Mouse (Mus musculus) lung, embryonic 15.5 days (tissue): ENCODE measurements at regions not wholly inside any gene's neighbourhood (a gene's known extent, or its start where the extent isn't known, plus 50 kb on each side); places are given as distances from the start of the nearest gene placed in this dataset.

Experiments used
- ATAC-seq: fragments of 200-750 bp; cut with Nextera tagmentation; 2 replicates; pipeline ENCODE4 v1.8.0; 2017; ENCODE audit warnings: moderate number of reproducible peaks, borderline replicate concordance; ENCODE audit not compliant: low FRiP score, low TSS enrichment; ENCODE audit errors: extremely low read depth
- H3K27ac ChIP-seq: fragments of 300-500 bp; sonication (generic); 2 replicates; pipeline ENCODE4 v1.5.1; 2015; ENCODE audit warnings: moderate library complexity, mild to moderate bottlenecking, inconsistent platforms
- H3K27me3 ChIP-seq: fragments of 300-500 bp; sonication (generic); 2 replicates; pipeline ENCODE4 v1.6.1; 2015; ENCODE audit warnings: inconsistent platforms
- H3K36me3 ChIP-seq: fragments of 300-500 bp; sonication (generic); 2 replicates; pipeline ENCODE4 v1.6.1; 2015; ENCODE audit warnings: inconsistent platforms
- H3K4me1 ChIP-seq: fragments of 300-500 bp; sonication (generic); 2 replicates; pipeline ENCODE4 v1.6.1; 2015; ENCODE audit warnings: inconsistent platforms
- H3K4me2 ChIP-seq: fragments of 300-500 bp; sonication (generic); 2 replicates; pipeline ENCODE4 v1.6.1; 2015; ENCODE audit warnings: inconsistent platforms, mild to moderate bottlenecking, moderate library complexity
- H3K4me3 ChIP-seq: fragments of 300-500 bp; sonication (generic); 2 replicates; pipeline ENCODE4 v1.5.1; 2015; ENCODE audit warnings: mild to moderate bottlenecking, inconsistent platforms
- H3K9ac ChIP-seq: fragments of 300-500 bp; sonication (generic); 2 replicates; pipeline ENCODE4 v1.6.1; 2015; ENCODE audit warnings: inconsistent platforms
- H3K9me3 ChIP-seq: fragments of 300-500 bp; sonication (generic); 2 replicates; pipeline ENCODE4 v1.6.1; 2016; ENCODE audit warnings: inconsistent platforms
- WGBS: fragments of 180-500 bp; shearing (Covaris S2); methylation state at CpG from one replicate; pipeline ENCODE4 v1.1.7; 2015; 5-methylcytosine and 5-hydroxymethylcytosine counted together

DNA sequence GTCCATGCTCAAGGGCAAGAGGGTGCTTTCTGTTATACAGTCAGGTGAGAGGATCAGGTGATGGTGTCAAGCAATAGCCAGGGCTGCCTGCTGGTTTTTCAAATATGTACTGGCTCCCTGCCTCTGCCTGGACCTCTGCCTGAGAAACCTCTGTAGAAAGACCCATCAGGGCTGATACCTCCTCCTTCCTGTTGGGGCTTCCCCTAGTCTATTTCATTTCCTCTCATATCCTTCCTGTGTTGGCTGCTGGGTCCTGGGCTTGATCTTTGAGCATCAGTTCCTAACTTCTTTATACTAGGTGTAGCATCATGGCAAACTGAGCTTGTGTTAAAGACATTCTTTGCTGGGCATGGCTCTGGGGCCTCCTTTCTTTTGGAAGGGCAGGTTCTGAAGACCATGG lies 89.5 kb downstream of the Tmem38b start:
- Histone ChIP-seq H3K27me3 (no peaks in the 10 kb centered on the region), H3K36me3 (no peaks in the 10 kb centered on the region), H3K4me3 (no peak overlapping the region), H3K9ac (no peak overlapping the region), H3K9me3 (no peaks in the 10 kb centered on the region), H3K27ac (no peak overlapping the region), H3K4me2 (no peak overlapping the region), H3K4me1 (no peaks in the 10 kb centered on the region)
- no peak for ATAC-seq

DNA sequence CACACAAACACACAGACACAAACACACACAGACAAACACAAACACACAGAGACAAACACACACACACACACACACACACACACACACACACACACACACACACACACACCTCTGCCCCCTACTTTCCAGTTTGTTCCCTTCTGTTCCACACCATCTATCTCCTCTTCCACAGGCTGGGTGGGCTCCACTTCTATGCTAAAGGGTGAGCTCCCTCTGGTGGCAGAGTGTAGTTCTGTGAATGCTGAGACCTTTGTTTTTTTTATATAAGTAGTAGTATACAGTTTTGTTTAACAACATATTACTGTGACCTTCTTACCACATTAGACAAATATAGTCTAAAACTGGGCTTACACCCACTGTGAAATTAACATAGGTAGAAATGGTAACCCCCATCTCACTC lies 93.3 kb downstream of the Tmem38b start:
- Histone ChIP-seq H3K36me3 (no peaks in the 10 kb centered on the region), H3K27me3 (no peaks in the 10 kb centered on the region), H3K4me3 (no peak overlapping the region), H3K4me2 (no peak overlapping the region), H3K4me1 (no peaks in the 10 kb centered on the region), H3K9me3 (no peaks in the 10 kb centered on the region), H3K27ac (no peak overlapping the region), H3K9ac (no peak overlapping the region)
- ATAC-seq = no peak

DNA sequence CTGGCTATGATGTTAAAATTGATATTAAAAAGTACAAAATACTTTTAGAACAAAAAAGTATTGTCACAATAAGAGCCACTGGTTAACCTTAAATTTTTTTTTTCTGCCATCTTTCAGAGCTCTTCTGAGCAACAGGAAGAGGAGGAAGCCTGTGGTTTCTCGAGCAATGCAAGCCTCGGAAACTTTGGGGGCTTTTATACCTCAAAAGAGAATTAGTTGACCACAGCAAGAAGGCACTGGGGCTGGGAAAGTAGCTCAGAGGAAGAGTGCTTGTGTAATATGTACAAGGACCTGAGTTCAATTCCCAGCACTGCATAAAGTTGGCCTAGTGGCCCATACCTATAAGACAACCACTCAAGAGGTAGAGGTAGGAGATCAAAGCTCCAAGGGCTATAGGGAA lies 94.7 kb downstream of the Tmem38b start:
- Histone ChIP-seq H3K9ac (no peak overlapping the region), H3K4me1 (no peaks in the 10 kb centered on the region), H3K9me3 (no peaks in the 10 kb centered on the region), H3K36me3 (no peaks in the 10 kb centered on the region), H3K27me3 (no peaks in the 10 kb centered on the region), H3K27ac (no peak overlapping the region), H3K4me3 (no peak overlapping the region), H3K4me2 (no peak overlapping the region)
- 57% methylated on average over 2 of the region's 2 CpGs for WGBS
- ATAC-seq = no peak

DNA sequence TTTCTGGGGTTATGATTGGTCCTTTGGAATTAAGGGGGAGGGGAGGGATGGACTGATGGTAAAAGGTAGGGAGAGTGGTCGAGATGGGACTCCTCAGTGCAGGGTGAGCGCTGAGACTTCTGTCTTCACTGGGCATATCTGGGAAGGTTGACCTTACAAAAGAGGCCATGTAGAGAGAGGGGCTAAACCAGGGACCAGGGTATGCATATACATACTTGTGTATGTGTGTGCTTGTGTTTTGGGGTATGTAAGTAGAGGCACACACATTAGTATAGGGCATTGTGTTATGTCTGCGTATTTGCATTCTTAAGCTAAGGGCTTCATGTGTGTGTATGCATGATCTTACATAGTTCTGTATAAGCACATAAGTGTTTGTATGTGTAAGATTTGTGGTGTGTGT lies 105.2 kb downstream of the Tmem38b start:
- peak; percentile 29; the same call in 1 of the 2 replicates for ATAC-seq
- no peak overlapping the region for H3K4me3 ChIP-seq
- no peak overlapping the region for H3K9ac ChIP-seq
- 82% methylated on average over 3 of the region's 3 CpGs for WGBS
- no peak overlapping the region for H3K27ac ChIP-seq
- H3K36me3 ChIP-seq = no peaks in the 10 kb centered on the region
- no peak overlapping the region for H3K4me2 ChIP-seq
- H3K27me3 ChIP-seq = no peaks in the 10 kb centered on the region
- H3K4me1 ChIP-seq = peaks cover 4% of the 10 kb centered on the region
- H3K9me3 ChIP-seq = no peaks in the 10 kb centered on the region

DNA sequence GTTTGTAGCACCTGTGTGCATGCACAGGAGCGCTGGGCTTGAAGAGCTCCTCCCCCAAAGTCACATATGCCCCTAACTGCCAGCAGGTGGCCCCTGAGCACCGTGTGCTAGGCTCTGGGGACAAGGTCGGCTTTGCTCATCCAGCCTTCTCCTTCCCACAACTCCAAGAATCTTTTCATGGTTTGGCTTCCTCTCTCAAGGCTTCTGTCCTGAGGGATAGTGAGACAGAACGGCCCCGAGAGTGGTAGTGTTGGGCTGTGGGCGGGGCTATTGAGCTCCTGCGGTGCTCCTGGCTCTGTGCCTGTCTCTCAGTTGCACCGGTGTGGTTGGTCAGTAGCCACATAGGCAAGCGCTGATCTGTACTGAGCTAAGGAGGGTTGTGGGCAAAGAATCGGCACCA lies 105.7 kb downstream of the Tmem38b start:
- no peaks in the 10 kb centered on the region for H3K27me3 ChIP-seq
- WGBS = 11% methylated on average over 10 of the region's 10 CpGs
- peaks cover 4% of the 10 kb centered on the region for H3K4me1 ChIP-seq
- H3K9ac ChIP-seq = 0 out of 2 replicates have a peak overlapping the region, but pooled peaks have one; percentile 31
- peak overlapping the region; percentile 28 for H3K4me3 ChIP-seq
- H3K27ac ChIP-seq = no peak overlapping the region
- peak overlapping the region; percentile 60 for H3K4me2 ChIP-seq
- ATAC-seq = peak; percentile 84
- H3K9me3 ChIP-seq = no peaks in the 10 kb centered on the region
- no peaks in the 10 kb centered on the region for H3K36me3 ChIP-seq

DNA sequence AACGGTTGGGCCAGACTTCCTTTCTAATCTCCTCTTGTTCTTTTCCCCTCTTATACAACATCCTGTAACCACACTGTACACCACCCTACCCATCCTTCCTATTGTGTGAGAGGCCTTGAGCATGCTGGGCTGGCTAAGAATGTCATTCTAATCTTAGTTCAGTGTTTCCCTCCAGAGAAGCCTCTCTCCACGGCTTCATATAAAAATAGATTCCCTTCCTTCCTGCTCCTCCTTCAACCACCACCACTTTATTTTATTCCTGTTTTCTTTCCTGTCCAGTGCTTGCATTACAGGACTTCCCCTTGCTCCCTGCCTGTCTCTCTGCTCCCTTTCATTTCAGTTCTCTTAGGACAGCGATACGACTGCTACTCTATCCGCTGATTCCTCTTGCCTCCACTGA lies 109.5 kb downstream of the Tmem38b start:
- Histone ChIP-seq H3K36me3 (no peaks in the 10 kb centered on the region), H3K9ac (no peak overlapping the region), H3K4me1 (peaks cover 4% of the 10 kb centered on the region), H3K9me3 (no peaks in the 10 kb centered on the region), H3K27me3 (no peaks in the 10 kb centered on the region), H3K4me3 (no peak overlapping the region), H3K27ac (0 out of 2 replicates have a peak overlapping the region, but pooled peaks have one; percentile 29), H3K4me2 (no peak overlapping the region)
- 42% methylated on average over 5 of the region's 5 CpGs for WGBS
- no peak for ATAC-seq

DNA sequence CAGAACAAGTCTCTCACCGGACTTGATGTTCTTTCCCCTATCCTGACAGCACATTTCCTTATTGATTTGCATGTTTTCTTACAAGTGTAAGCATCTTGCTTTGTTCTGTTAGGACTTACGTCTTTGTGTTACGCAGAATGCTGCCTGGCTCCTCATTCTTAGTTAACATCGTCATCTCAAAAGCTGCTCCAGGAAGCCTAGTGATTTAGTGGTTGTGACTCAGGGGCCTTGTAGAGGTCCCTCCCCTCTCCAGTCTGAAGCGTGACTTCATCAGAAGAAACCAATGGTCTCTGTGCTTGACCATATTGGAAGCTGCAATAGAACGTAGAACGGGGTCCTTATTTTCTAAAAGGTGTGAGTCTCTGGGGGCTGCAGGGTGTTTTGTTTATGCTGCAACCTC lies 122.9 kb downstream of the Tmem38b start:
- no peak overlapping the region for H3K4me2 ChIP-seq
- no peak overlapping the region for H3K9ac ChIP-seq
- H3K9me3 ChIP-seq = no peaks in the 10 kb centered on the region
- H3K27me3 ChIP-seq = no peaks in the 10 kb centered on the region
- H3K36me3 ChIP-seq = no peaks in the 10 kb centered on the region
- H3K4me1 ChIP-seq = peaks cover 8% of the 10 kb centered on the region; the same call in 1 of the 2 replicates
- WGBS = 81% methylated on average over 7 of the region's 7 CpGs
- no peak overlapping the region for H3K27ac ChIP-seq
- ATAC-seq = no peak
- H3K4me3 ChIP-seq = no peak overlapping the region

DNA sequence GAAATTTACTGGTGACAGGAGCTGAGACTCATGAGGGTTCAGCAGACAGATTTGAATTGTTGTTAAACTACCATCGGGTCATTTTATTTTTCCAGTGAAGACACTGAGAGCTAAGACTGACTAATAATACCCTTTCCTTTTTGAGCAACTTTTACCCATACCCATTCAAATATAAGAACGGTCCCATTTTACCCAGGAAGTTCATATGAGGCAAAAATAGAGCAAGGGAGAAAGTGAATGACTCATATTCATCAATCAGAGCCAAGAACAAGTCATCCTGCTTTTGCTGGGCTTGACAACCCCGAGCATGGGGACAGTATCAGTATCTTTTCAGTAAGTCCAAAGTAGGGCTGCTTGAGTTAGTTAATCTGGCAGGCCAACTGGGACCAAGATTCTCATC lies 123.3 kb downstream of the Tmem38b start:
- ATAC-seq = no peak
- 80% methylated on average over 3 of the region's 3 CpGs for WGBS

DNA sequence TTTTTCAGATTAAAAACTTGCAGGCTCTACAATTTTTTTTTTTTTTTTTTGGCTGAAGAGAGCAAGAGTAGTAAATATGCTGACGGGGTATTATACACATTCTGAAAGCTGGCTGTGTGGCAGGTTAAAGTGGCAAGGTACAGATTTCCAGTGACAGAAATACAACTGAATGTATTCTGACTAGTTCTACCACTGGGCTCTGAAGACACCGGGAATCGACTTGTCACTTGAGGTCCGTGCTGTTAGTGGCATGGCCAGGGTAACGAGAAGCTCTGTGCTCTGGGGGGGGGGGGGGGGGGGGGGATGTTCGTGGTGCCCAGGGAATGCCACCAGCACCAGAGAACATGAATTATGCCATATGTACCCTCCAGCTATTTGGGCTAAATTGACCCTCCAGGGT lies 124.7 kb downstream of the Tmem38b start:
- no peak for ATAC-seq
- peaks cover 8% of the 10 kb centered on the region; the same call in 1 of the 2 replicates for H3K4me1 ChIP-seq
- no peaks in the 10 kb centered on the region for H3K9me3 ChIP-seq
- H3K27ac ChIP-seq = no peak overlapping the region
- no peak overlapping the region for H3K4me2 ChIP-seq
- 49% methylated on average over 6 of the region's 6 CpGs for WGBS
- no peaks in the 10 kb centered on the region for H3K36me3 ChIP-seq
- H3K9ac ChIP-seq = no peak overlapping the region
- no peaks in the 10 kb centered on the region for H3K27me3 ChIP-seq
- H3K4me3 ChIP-seq = no peak overlapping the region

More for the DNA sequence above, 123.3 kb downstream of the Tmem38b start:
- Histone ChIP-seq H3K9ac (no peak overlapping the region), H3K9me3 (no peaks in the 10 kb centered on the region), H3K27ac (no peak overlapping the region), H3K36me3 (no peaks in the 10 kb centered on the region), H3K4me2 (no peak overlapping the region), H3K27me3 (no peaks in the 10 kb centered on the region), H3K4me1 (peaks cover 8% of the 10 kb centered on the region; the same call in 1 of the 2 replicates), H3K4me3 (no peak overlapping the region)

DNA sequence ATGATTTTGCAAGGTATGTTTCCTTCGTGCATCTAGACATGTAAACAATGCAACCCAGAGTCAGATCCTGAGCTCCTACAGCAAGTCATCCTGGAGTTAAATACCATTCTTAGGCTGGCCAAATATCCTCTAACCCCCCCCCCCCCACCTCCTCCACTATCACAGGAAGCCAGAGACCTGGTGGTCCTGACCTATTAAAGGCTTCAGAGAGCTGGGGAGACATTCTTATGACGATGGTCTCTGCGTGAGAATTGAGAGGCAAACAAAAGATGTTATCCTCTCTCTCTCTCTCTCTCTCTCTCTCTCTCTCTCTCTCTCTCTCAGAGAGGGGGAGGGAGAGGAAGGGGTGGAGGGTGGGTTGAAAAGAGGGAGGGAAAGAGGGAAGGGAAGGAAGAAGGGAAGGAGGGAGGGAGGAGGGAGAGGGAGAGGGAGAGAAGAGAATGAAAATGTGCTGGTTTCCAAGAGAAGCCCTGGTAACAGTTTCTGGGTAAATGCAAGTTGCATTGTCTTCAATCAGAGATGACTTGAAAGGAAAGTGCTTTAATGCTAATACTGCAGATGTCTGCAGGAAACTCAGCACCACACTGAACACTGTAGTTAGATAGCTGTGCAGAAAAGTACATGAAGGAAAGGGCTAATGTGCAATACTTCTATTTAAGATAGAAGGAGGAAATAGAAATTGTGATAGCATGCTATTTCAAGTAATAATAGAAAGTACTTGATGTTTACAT lies 125.3 kb downstream of the Tmem38b start:
- no peaks in the 10 kb centered on the region for H3K36me3 ChIP-seq
- peaks cover 8% of the 10 kb centered on the region; the same call in 1 of the 2 replicates for H3K4me1 ChIP-seq
- no peak overlapping the region for H3K4me3 ChIP-seq
- no peak overlapping the region for H3K27ac ChIP-seq
- no peak overlapping the region for H3K4me2 ChIP-seq
- 14% methylated on average over 3 of the region's 3 CpGs for WGBS
- H3K27me3 ChIP-seq = no peaks in the 10 kb centered on the region
- no peaks in the 10 kb centered on the region for H3K9me3 ChIP-seq
- ATAC-seq = no peak
- no peak overlapping the region for H3K9ac ChIP-seq

DNA sequence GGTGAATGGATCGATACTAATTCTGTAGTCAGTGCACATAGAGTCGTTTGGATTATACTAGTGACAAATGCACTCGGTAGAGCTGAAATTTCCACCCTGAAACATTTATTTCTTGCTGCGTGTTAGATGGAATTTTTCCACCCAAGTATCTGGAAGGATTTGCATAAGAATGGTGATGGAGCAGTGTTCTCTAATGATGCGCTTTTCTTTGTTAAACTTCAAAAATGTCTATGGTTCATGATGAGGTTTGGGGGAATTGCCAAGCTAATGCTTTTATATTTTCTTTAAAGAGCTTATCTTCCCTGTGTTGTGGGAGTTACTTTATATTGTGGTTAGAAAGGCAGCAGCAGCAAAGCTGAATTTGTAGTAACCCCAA lies 125.9 kb downstream of the Tmem38b start:
- H3K9ac ChIP-seq = no peak overlapping the region
- H3K36me3 ChIP-seq = no peaks in the 10 kb centered on the region
- H3K4me1 ChIP-seq = peaks cover 8% of the 10 kb centered on the region; the same call in 1 of the 2 replicates
- H3K27ac ChIP-seq = peak overlapping the region; percentile 74
- no peaks in the 10 kb centered on the region for H3K27me3 ChIP-seq
- no peak for ATAC-seq
- no peaks in the 10 kb centered on the region for H3K9me3 ChIP-seq
- H3K4me2 ChIP-seq = no peak overlapping the region
- 68% methylated on average over 5 of the region's 5 CpGs for WGBS
- no peak overlapping the region for H3K4me3 ChIP-seq

DNA sequence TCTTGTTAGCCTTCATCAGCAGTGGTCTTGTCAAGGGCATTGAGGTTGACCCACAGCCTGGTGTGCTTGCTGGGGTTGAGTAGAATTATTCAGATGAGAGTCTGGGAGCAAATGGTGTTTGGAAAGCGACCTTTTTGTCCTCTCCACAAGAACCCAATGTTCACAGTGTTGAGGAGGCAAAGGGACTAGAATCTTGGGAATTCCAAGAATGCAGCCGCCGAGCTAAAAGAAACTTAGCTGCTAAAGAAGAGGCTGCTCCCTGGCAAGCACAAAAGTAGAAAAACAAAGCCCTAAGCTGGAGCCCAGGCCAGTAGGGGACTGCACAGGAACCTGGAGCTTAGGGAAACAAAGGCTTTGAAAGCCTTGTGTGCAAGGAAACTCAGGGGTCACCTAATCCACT lies 126.4 kb downstream of the Tmem38b start:
- 13% methylated on average over 3 of the region's 3 CpGs for WGBS
- Histone ChIP-seq H3K9me3 (no peaks in the 10 kb centered on the region), H3K4me2 (no peak overlapping the region), H3K36me3 (no peaks in the 10 kb centered on the region), H3K4me1 (peaks cover 8% of the 10 kb centered on the region; the same call in 1 of the 2 replicates), H3K4me3 (no peak overlapping the region), H3K27me3 (no peaks in the 10 kb centered on the region), H3K9ac (no peak overlapping the region), H3K27ac (peak overlapping the region; percentile 74)
- ATAC-seq = peak; percentile 62; the same call in 1 of the 2 replicates

DNA sequence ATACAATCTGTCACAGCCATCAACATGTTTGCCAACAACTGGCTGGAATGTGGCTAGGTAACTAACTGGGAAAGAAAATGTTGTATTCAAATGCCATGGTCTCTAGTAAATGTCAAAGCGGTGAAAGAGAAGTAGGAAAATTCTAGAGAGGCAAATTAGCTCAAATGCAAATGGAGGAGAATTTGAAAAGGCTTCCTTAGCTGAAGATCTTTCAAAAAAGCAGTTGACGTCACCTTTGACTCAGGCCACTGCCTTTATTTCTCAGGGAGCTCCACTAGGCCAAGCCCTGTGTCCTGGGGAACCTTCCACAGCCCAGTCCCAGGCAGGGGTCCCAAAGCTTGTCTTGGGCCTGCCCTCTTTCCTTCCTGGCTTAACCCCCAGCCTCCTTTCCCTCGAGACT lies 136.6 kb downstream of the Tmem38b start:
- no peak overlapping the region for H3K4me3 ChIP-seq
- no peak overlapping the region for H3K9ac ChIP-seq
- H3K4me1 ChIP-seq = no peaks in the 10 kb centered on the region
- no peaks in the 10 kb centered on the region for H3K27me3 ChIP-seq
- no peak for ATAC-seq
- no peaks in the 10 kb centered on the region for H3K36me3 ChIP-seq
- H3K4me2 ChIP-seq = no peak overlapping the region
- H3K27ac ChIP-seq = no peak overlapping the region
- 77% methylated on average over 3 of the region's 3 CpGs for WGBS
- H3K9me3 ChIP-seq = no peaks in the 10 kb centered on the region
